Mouse (Mus musculus) limb, embryonic 15.5 days (tissue): ENCODE measurements around the gene Slc22a27. TPM values are rescaled to one million over a fixed set of nuclear protein-coding genes. Genes with fewer than 3 reads are reported as not detected.
"Not testable (repeated sequence)": the region's sequence is repeated elsewhere in the genome, so short reads cannot be mapped to it uniquely, and the experiment has no call there.

Experiments
- ATAC-seq: fragments of 200-750 bp; cut with Nextera tagmentation; 2 replicates; pipeline ENCODE4 v1.8.0; 2017; ENCODE audit warnings: low read depth, moderate TSS enrichment; ENCODE audit not compliant: insufficient number of reproducible peaks, low FRiP score, low TSS enrichment
- H3K27ac ChIP-seq: fragments of 300-500 bp; sonication (generic); 2 replicates; pipeline ENCODE4 v1.5.1; 2015; ENCODE audit warnings: moderate library complexity, mild to moderate bottlenecking, inconsistent platforms
- H3K27me3 ChIP-seq: fragments of 300-500 bp; sonication (generic); 2 replicates; pipeline ENCODE4 v1.6.1; 2015; ENCODE audit warnings: inconsistent platforms
- H3K36me3 ChIP-seq: fragments of 300-500 bp; sonication (generic); 2 replicates; pipeline ENCODE4 v1.6.1; 2015; ENCODE audit warnings: inconsistent platforms
- H3K4me1 ChIP-seq: fragments of 300-500 bp; sonication (generic); 2 replicates; pipeline ENCODE4 v1.6.1; 2015; ENCODE audit warnings: inconsistent platforms
- H3K4me2 ChIP-seq: fragments of 300-500 bp; sonication (generic); 2 replicates; pipeline ENCODE4 v1.6.1; 2015; ENCODE audit warnings: mild to moderate bottlenecking, inconsistent platforms
- H3K4me3 ChIP-seq: fragments of 300-500 bp; sonication (generic); 2 replicates; pipeline ENCODE4 v1.5.1; 2015; ENCODE audit warnings: mild to moderate bottlenecking, inconsistent platforms
- H3K9ac ChIP-seq: fragments of 300-500 bp; sonication (generic); 2 replicates; pipeline ENCODE4 v1.6.1; 2015; ENCODE audit warnings: inconsistent platforms
- H3K9me3 ChIP-seq: fragments of 300-500 bp; sonication (generic); 2 replicates; pipeline ENCODE4 v1.6.1; 2016; ENCODE audit warnings: inconsistent platforms
- WGBS: fragments of 180-500 bp; shearing (Covaris S2); methylation state at CpG from one replicate; pipeline ENCODE4 v1.1.7; 2015; 5-methylcytosine and 5-hydroxymethylcytosine counted together
- microRNA-seq: library from miRNA; unstranded; fragments of <30 nt; microRNA quantifications from one replicate; pipeline ENCODE4, GENCODE M21; 2016
- polyA plus RNA-seq: library from polyadenylated mRNA; unstranded; fragments of >200 nt; fragmentation: Nextera tagmentation; extraction: Ambion mirVana; gene quantifications from 2 replicates; pipeline ENCODE4 v1.2.1, GENCODE M21; 2015

Slc22a27 gene
- polyA plus RNA-seq: not detected in 2 replicates

DNA sequence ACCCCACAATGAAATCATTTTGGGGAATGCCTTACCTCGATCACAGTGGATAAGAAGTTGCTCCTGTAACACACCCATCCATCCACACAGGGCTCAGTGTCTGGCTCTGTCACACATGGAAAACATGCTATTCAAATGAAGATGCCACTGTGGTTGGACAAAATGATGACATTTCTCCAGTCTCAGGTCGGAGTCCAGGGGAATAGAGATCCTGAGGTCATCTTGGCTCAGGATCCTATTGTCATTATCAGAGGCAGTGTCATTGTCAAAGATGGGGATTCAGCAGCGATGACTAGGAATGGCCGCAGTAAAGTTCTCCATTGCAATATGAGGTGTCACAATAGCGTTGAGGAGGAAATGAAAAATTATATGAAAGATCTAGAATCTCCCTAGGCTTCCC, at the start of gene Slc22a27:
Gene Slc22a27, minus strand, starts transcription at position 101 of the 400 bp plus-strand sequence.
- ATAC-seq, H3K4me3 ChIP-seq, H3K4me1 ChIP-seq, H3K9ac ChIP-seq, H3K27ac ChIP-seq, H3K36me3 ChIP-seq, H3K4me2 ChIP-seq, H3K9me3 ChIP-seq, H3K27me3 ChIP-seq: not testable (repeated sequence)
- WGBS: 65% methylated on average over 5 of the region's 5 CpGs

DNA sequence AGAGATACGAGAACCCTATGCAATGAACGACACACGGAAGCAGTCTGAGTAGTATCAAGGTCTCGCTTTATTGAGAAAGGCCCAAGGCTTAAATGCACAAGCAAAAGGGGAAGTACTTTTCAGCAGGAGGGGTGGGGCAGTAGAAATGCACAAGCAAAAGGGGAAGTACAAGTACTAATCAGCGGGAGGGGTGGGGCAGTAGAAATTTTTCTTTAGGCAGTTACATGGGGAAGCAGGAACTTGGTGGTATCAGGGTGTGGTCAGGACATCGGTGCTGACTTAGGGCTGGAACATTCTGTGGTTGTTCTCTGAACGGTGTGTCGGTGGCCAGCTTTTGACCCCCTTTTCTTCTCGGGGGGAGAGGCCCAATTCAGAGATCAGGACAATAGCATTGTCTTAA, 45.8 kb upstream of the Slc22a27 start:
- not testable (repeated sequence) for H3K27me3 ChIP-seq, ATAC-seq, H3K4me2 ChIP-seq, H3K4me1 ChIP-seq, H3K36me3 ChIP-seq, H3K27ac ChIP-seq, H3K4me3 ChIP-seq, H3K9me3 ChIP-seq, H3K9ac ChIP-seq
- 92% methylated on average over 9 of the region's 9 CpGs for WGBS

DNA sequence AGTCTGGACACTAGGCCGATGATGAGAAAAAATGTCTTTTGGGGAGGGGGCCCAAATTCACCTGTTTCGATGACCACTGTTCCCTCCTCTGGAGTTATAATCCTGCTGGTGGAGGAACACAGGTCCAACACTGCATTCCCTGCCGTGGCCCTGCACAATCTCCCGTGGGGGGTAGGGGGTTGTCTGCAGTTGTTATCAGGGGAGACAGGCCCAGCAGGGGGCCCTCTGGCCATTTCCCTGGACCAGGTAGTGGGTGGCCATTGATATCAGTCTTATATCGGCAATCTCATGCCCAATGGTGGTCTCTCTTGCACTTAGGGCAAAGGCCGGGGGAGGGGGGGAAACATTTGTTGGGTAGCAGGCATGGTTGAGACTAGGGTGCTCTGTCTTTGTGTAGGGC, 43.3 kb upstream of the Slc22a27 start:
- not testable (repeated sequence) for H3K9ac ChIP-seq, ATAC-seq

DNA sequence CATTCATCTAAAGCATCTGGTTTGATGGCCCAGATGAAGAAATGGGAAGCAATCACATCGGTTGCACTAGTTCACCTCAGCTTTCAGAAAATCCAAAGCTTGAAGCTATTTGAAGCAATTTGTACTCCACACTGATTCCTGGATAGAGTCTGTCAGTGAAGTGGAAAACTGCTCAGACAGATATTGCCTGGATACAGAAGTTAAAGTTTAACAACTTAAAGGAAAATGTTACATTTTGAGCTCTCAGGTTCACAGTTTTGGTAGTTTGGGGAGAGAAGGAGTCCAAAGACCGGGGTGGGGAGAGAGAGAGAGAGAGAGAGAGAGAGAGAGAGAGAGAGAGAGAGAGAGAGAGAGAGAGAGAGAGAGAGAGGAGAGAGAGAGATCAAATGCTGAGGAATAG, 2.9 kb upstream of the Slc22a27 start:
- no peak for ATAC-seq
- no peaks in the 10 kb centered on the region for H3K27me3 ChIP-seq
- H3K4me2 ChIP-seq: no peak overlapping the region
- 73% methylated on average over 2 of the region's 2 CpGs for WGBS
- no peak overlapping the region for H3K9ac ChIP-seq
- no peaks in the 10 kb centered on the region for H3K4me1 ChIP-seq
- H3K4me3 ChIP-seq: no peak overlapping the region
- H3K9me3 ChIP-seq: no peaks in the 10 kb centered on the region
- H3K36me3 ChIP-seq: no peaks in the 10 kb centered on the region
- H3K27ac ChIP-seq: no peak overlapping the region

More for the DNA sequence above, 43.3 kb upstream of the Slc22a27 start:
- H3K9me3 ChIP-seq, H3K36me3 ChIP-seq, H3K27me3 ChIP-seq, H3K4me2 ChIP-seq, H3K4me1 ChIP-seq, H3K4me3 ChIP-seq, H3K27ac ChIP-seq: not testable (repeated sequence)
- 89% methylated on average over 6 of the region's 6 CpGs for WGBS

DNA sequence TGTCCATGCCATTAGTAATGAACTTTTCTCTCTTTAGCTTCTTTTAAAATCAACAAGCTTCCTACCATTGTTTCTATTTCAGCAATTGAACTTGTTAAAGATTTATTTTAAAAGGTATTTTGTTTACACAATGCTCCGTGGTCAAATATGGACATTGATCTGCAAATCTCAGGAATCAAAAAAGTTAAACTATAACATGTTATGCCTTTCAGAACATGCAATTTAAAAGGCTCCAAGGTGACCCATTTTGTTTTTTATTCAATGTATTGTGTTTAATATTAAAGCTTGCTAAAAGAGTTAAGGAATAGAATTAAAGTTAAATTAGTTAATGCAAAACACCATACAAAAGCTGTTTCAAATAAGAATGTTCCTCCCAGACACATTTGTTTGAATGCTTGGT, 723 bp upstream of the Slc22a27 start:
- not testable (repeated sequence) for H3K27ac ChIP-seq, H3K27me3 ChIP-seq, H3K4me3 ChIP-seq, H3K4me1 ChIP-seq, H3K9ac ChIP-seq, H3K4me2 ChIP-seq, H3K36me3 ChIP-seq, ATAC-seq, H3K9me3 ChIP-seq
- WGBS: 51% methylated on average over 1 of the region's 1 CpGs

DNA sequence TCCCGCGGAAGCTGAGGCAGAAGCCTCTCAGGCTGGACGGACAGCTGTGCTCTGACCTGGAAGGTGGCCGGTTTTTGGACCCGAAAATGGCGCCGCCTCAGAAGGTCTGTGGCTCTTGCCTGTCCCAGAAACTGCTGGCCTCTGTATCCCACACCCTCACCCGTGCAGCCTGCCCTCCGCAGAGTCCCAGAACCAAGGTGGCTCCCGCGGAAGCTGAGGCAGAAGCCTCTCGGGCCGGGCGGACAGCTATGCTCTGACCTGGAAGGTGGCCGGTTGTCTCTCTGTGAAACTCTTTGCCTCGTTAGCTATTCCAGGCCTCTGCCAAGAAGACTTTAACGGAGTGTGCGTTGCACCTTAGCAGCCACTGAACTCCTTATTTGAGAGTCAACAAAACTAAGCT, 26.4 kb downstream of the Slc22a27 start:
- H3K9ac ChIP-seq, H3K27me3 ChIP-seq, H3K4me3 ChIP-seq, H3K9me3 ChIP-seq, H3K4me1 ChIP-seq, H3K36me3 ChIP-seq, H3K4me2 ChIP-seq, H3K27ac ChIP-seq, ATAC-seq: not testable (repeated sequence)
- WGBS: 90% methylated on average over 18 of the region's 18 CpGs

DNA sequence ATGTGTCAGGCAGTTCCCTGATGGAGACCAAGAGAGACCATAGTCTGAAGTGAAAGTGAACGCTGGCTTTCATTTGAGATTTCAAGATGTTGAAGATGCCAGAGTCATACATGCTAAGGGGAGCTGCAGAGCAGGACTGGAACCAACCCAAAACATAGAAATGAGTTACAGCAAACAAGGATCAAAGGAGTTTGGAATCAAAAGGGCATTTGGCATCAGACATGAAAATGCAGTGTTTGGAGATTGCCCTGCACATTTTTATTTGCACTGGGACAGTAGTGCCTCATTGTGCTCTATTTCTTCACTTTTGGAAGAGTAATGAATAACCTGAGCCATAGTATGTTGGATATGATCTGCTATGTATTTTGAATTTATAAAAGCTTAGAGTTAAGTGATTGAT, 89.2 kb downstream of the Slc22a27 start:
- ATAC-seq: no peak
- Histone ChIP-seq H3K4me3 (no peak overlapping the region), H3K27ac (no peak overlapping the region), H3K4me1 (no peaks in the 10 kb centered on the region), H3K9ac (no peak overlapping the region), H3K27me3 (no peaks in the 10 kb centered on the region), H3K36me3 (no peaks in the 10 kb centered on the region), H3K4me2 (no peak overlapping the region), H3K9me3 (no peaks in the 10 kb centered on the region)
- 74% methylated on average over 1 of the region's 1 CpGs for WGBS

DNA sequence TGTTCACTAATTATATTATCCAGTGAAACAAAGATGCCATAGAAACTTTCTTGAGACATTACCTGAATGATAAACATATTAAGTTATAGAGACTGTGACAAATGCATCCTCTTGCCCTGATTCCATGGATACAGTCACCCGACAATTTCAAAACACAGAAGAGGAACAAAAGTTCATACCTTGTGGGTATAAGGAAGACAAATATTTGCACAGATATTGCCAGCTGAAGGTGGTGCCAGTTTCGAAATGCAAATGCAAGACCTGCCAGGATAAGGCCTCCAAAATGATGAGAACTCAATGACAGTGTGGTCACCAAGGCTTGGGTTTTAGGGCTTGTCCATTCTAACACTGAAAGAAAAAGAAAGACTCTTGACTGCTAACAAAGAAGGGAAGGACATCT, 136.0 kb downstream of the Slc22a27 start:
- no peak overlapping the region for H3K27ac ChIP-seq
- 74% methylated on average over 2 of the region's 2 CpGs for WGBS

More for the DNA sequence above, 136.0 kb downstream of the Slc22a27 start:
- Histone ChIP-seq H3K36me3 (no peaks in the 10 kb centered on the region), H3K9me3 (no peaks in the 10 kb centered on the region), H3K4me2 (no peak overlapping the region), H3K27me3 (no peaks in the 10 kb centered on the region), H3K4me1 (no peaks in the 10 kb centered on the region), H3K4me3 (no peak overlapping the region), H3K9ac (no peak overlapping the region)
- no peak for ATAC-seq

Small RNAs within 50 kb of the gene (microRNA-seq; reads per million reads assigned to microRNA genes)
- not detected for gene Gm24951

Other genes with a start within 250 kb of the Slc22a27 start
- not detected in 2 replicates for gene Slc22a26, start 163.4 kb downstream of the Slc22a27 start, polyA plus RNA-seq
- not detected in 2 replicates for gene Slc22a28, start 166.0 kb upstream of the Slc22a27 start, polyA plus RNA-seq